Mouse (Mus musculus): Measurements from ENCODE around the gene Glo1. TPM values are rescaled to one million over a fixed set of nuclear protein-coding genes. Genes with fewer than 3 reads are reported as not detected.

Gene Glo1
- polyA plus RNA-seq, 1 experiment: 46.4 TPM

GRCm38 (mm10) chr17:30573990-30574782 lies 52.5 kb downstream of the Glo1 start:
- Histone ChIP-seq H3K4me1 (ENCODE audit: control insufficient read depth, insufficient read depth, low read length) (peaks cover 12% of the 10 kb centered on the region), H3K27ac (ENCODE audit: insufficient read depth, low read depth, low read length) (peak overlapping the region; percentile 41; the same call in 1 of the 2 replicates), H3K4me3 (ENCODE audit: insufficient read depth, low read length) (peak overlapping the region; percentile 88)
- TF ChIP-seq CTCF (IDR thresholded peaks at IDR 0.05; ENCODE audit: low read depth, low read length) (no peak), POLR2A (IDR thresholded peaks at IDR 0.05; ENCODE audit: borderline replicate concordance, low read depth, low read length) (no peak)

GRCm38 (mm10) chr17:30570971-30571370 lies 55.7 kb downstream of the Glo1 start:
- TF ChIP-seq CTCF (IDR thresholded peaks at IDR 0.05; ENCODE audit: low read depth, low read length) (no peak), POLR2A (IDR thresholded peaks at IDR 0.05; ENCODE audit: borderline replicate concordance, low read depth, low read length) (no peak)
- no peak overlapping the region for H3K27ac ChIP-seq (ENCODE audit: insufficient read depth, low read depth, low read length)

GRCm38 (mm10) chr17:30570173-30570572 lies 56.5 kb downstream of the Glo1 start:
- TF ChIP-seq POLR2A (IDR thresholded peaks at IDR 0.05; ENCODE audit: borderline replicate concordance, low read depth, low read length) (no peak), CTCF (IDR thresholded peaks at IDR 0.05; ENCODE audit: low read depth, low read length) (no peak)
- H3K27ac ChIP-seq (ENCODE audit: insufficient read depth, low read depth, low read length): no peak overlapping the region

More at GRCm38 (mm10) chr17:30570971-30571370, 55.7 kb downstream of the Glo1 start:
- Histone ChIP-seq H3K4me1 (ENCODE audit: control insufficient read depth, insufficient read depth, low read length) (peaks cover 8% of the 10 kb centered on the region), H3K4me3 (ENCODE audit: insufficient read depth, low read length) (no peak overlapping the region)

GRCm38 (mm10) chr17:30568473-30568872 lies 58.2 kb downstream of the Glo1 start:
- peaks cover 15% of the 10 kb centered on the region for H3K4me1 ChIP-seq (ENCODE audit: control insufficient read depth, insufficient read depth, low read length)
- H3K4me3 ChIP-seq (ENCODE audit: insufficient read depth, low read length): no peak overlapping the region
- TF ChIP-seq POLR2A (IDR thresholded peaks at IDR 0.05; ENCODE audit: borderline replicate concordance, low read depth, low read length): no peak
- TF ChIP-seq CTCF (IDR thresholded peaks at IDR 0.05; ENCODE audit: low read depth, low read length): no peak
- H3K27ac ChIP-seq (ENCODE audit: insufficient read depth, low read depth, low read length): no peak overlapping the region

More at GRCm38 (mm10) chr17:30570173-30570572, 56.5 kb downstream of the Glo1 start:
- Histone ChIP-seq H3K4me3 (ENCODE audit: insufficient read depth, low read length) (no peak overlapping the region), H3K4me1 (ENCODE audit: control insufficient read depth, insufficient read depth, low read length) (peaks cover 8% of the 10 kb centered on the region)

GRCm38 (mm10) chr17:30564971-30565370 lies 61.7 kb downstream of the Glo1 start:
- H3K4me1 ChIP-seq (ENCODE audit: control insufficient read depth, insufficient read depth, low read length): peaks cover 12% of the 10 kb centered on the region
- no peak overlapping the region for H3K4me3 ChIP-seq (ENCODE audit: insufficient read depth, low read length)
- TF ChIP-seq CTCF (IDR thresholded peaks at IDR 0.05; ENCODE audit: low read depth, low read length): no peak
- TF ChIP-seq POLR2A (IDR thresholded peaks at IDR 0.05; ENCODE audit: borderline replicate concordance, low read depth, low read length): no peak
- H3K27ac ChIP-seq (ENCODE audit: insufficient read depth, low read depth, low read length): no peak overlapping the region

- Histone ChIP-seq H3K4me3 (ENCODE audit: insufficient read depth, low read length) (no peak overlapping the region), H3K4me1 (ENCODE audit: control insufficient read depth, insufficient read depth, low read length) (peaks cover 12% of the 10 kb centered on the region), H3K27ac (ENCODE audit: insufficient read depth, low read depth, low read length) (no peak overlapping the region)
- TF ChIP-seq CTCF (IDR thresholded peaks at IDR 0.05; ENCODE audit: low read depth, low read length) (no peak), POLR2A (IDR thresholded peaks at IDR 0.05; ENCODE audit: borderline replicate concordance, low read depth, low read length) (no peak)
Observed at GRCm38 (mm10) chr17:30564407-30564806, 62.3 kb downstream of the Glo1 start.

- peaks cover 12% of the 10 kb centered on the region for H3K4me1 ChIP-seq (ENCODE audit: control insufficient read depth, insufficient read depth, low read length)
- TF ChIP-seq POLR2A (IDR thresholded peaks at IDR 0.05; ENCODE audit: borderline replicate concordance, low read depth, low read length) (no peak), CTCF (IDR thresholded peaks at IDR 0.05; ENCODE audit: low read depth, low read length) (no peak)
- no peak overlapping the region for H3K4me3 ChIP-seq (ENCODE audit: insufficient read depth, low read length)
- H3K27ac ChIP-seq (ENCODE audit: insufficient read depth, low read depth, low read length): no peak overlapping the region
Observed at GRCm38 (mm10) chr17:30563484-30564075, 63.1 kb downstream of the Glo1 start.

GRCm38 (mm10) chr17:30562770-30563169 lies 63.9 kb downstream of the Glo1 start:
- Histone ChIP-seq H3K4me1 (ENCODE audit: control insufficient read depth, insufficient read depth, low read length) (peaks cover 12% of the 10 kb centered on the region), H3K27ac (ENCODE audit: insufficient read depth, low read depth, low read length) (no peak overlapping the region), H3K4me3 (ENCODE audit: insufficient read depth, low read length) (no peak overlapping the region)
- TF ChIP-seq CTCF (IDR thresholded peaks at IDR 0.05; ENCODE audit: low read depth, low read length): no peak
- no peak for TF ChIP-seq POLR2A (IDR thresholded peaks at IDR 0.05; ENCODE audit: borderline replicate concordance, low read depth, low read length)

GRCm38 (mm10) chr17:30559536-30559935 lies 67.1 kb downstream of the Glo1 start:
- H3K4me3 ChIP-seq (ENCODE audit: insufficient read depth, low read length): no peak overlapping the region
- H3K4me1 ChIP-seq (ENCODE audit: control insufficient read depth, insufficient read depth, low read length): peaks cover 7% of the 10 kb centered on the region
- TF ChIP-seq POLR2A (IDR thresholded peaks at IDR 0.05; ENCODE audit: borderline replicate concordance, low read depth, low read length): no peak
- peak; percentile 30; the same call in 1 of the 2 replicates for TF ChIP-seq CTCF (IDR thresholded peaks at IDR 0.05; ENCODE audit: low read depth, low read length)
- no peak overlapping the region for H3K27ac ChIP-seq (ENCODE audit: insufficient read depth, low read depth, low read length)

- H3K4me3 ChIP-seq (ENCODE audit: insufficient read depth, low read length): no peak overlapping the region
- H3K4me1 ChIP-seq (ENCODE audit: control insufficient read depth, insufficient read depth, low read length): no peaks in the 10 kb centered on the region
- H3K27ac ChIP-seq (ENCODE audit: insufficient read depth, low read depth, low read length): no peak overlapping the region
- TF ChIP-seq POLR2A (IDR thresholded peaks at IDR 0.05; ENCODE audit: borderline replicate concordance, low read depth, low read length): no peak
- no peak for TF ChIP-seq CTCF (IDR thresholded peaks at IDR 0.05; ENCODE audit: low read depth, low read length)
Observed at GRCm38 (mm10) chr17:30558623-30559022, 68.0 kb downstream of the Glo1 start.
